Mouse (Mus musculus): ENCODE measurements around the gene Mrgprb1. TPM values are rescaled to one million over a fixed set of nuclear protein-coding genes. Genes with fewer than 3 reads are reported as not detected.
A peak's percentile ranks its signal among the peaks of the same experiment; 100 is the strongest.
"Not testable (repeated sequence)": the region's sequence is repeated elsewhere in the genome, so short reads cannot be mapped to it uniquely, and the experiment has no call there.

Mrgprb1 gene
- total RNA-seq (2012; rRNA removed): 1.1 TPM in 1 of 2 replicates, not detected in the other

GRCm38 (mm10) chr7:48456242-48456641 lies at the start of gene Mrgprb1:
Gene Mrgprb1, minus strand, starts transcription at chr7:48456342.
- Histone ChIP-seq H3K27ac (ENCODE audit: insufficient read depth, low read depth, low read length, poor library complexity, severe bottlenecking) (no peak within 1 kb of the TSS), H3K4me1 (ENCODE audit: control insufficient read depth in 2 of 2, insufficient read depth in 2 of 2, low read length in 2 of 2, poor library complexity in 1 of 2) (no peaks in the 10 kb centered on the region), H3K36me3 (ENCODE audit: control insufficient read depth, insufficient read depth, low read length, poor library complexity, severe bottlenecking) (no peaks in the 10 kb centered on the region), H3K9ac (ENCODE audit: insufficient read depth, low read depth, low read length, poor library complexity, severe bottlenecking) (no peak within 1 kb of the TSS), H3K4me3 (ENCODE audit: insufficient read depth in 1 of 2, low read depth in 1 of 2, low read length in 2 of 2, poor library complexity in 1 of 2, severe bottlenecking in 1 of 2) (no peak within 1 kb of the TSS), H3K9me3 (ENCODE audit: control insufficient read depth, insufficient read depth, low read depth, low read length) (no peaks in the 10 kb centered on the region)
- no peak for TF ChIP-seq HCFC1 (IDR thresholded peaks at IDR 0.05; ENCODE audit: borderline replicate concordance, insufficient read depth, low read length)
- no peak for TF ChIP-seq MAFK (IDR thresholded peaks at IDR 0.05; ENCODE audit: insufficient read depth, low read depth, low read length)
- no peak for TF ChIP-seq ZNF384 (IDR thresholded peaks at IDR 0.05; ENCODE audit: low read depth, low read length)
- TF ChIP-seq CHD2 (IDR thresholded peaks at IDR 0.05; ENCODE audit: low read depth, low read length): no peak
- TF ChIP-seq ZC3H11A (IDR thresholded peaks at IDR 0.05; ENCODE audit: borderline replicate concordance, low read depth, low read length): no peak
- in situ Hi-C loops (cut with MboI; ENCODE audit: low sequenced_read_pairs in 2 of 2, unreplicated experiment in 2 of 2): no loop called here
- no peak for DNase-seq (ENCODE audit: low read depth, low spot score)

GRCm38 (mm10) chr7:48499221-48499620 lies 43.1 kb upstream of the Mrgprb1 start, which contains the start of gene Mrgprx2:
Gene Mrgprx2, minus strand, starts transcription at chr7:48499321.
- Histone ChIP-seq H3K9me3 (ENCODE audit: control insufficient read depth, insufficient read depth, low read depth, low read length) (no peaks in the 10 kb centered on the region), H3K4me1 (ENCODE audit: control insufficient read depth in 2 of 2, insufficient read depth in 2 of 2, low read length in 2 of 2, poor library complexity in 1 of 2) (no peaks in the 10 kb centered on the region), H3K4me3 (ENCODE audit: insufficient read depth in 1 of 2, low read depth in 1 of 2, low read length in 2 of 2, poor library complexity in 1 of 2, severe bottlenecking in 1 of 2) (no peak within 1 kb of the TSS), H3K27ac (ENCODE audit: insufficient read depth, low read depth, low read length, poor library complexity, severe bottlenecking) (no peak within 1 kb of the TSS), H3K9ac (ENCODE audit: insufficient read depth, low read depth, low read length, poor library complexity, severe bottlenecking) (no peak within 1 kb of the TSS), H3K36me3 (ENCODE audit: control insufficient read depth, insufficient read depth, low read length, poor library complexity, severe bottlenecking) (no peaks in the 10 kb centered on the region)
- in situ Hi-C loops (cut with MboI; ENCODE audit: low sequenced_read_pairs in 2 of 2, unreplicated experiment in 2 of 2): no loop called here
- DNase-seq (ENCODE audit: low read depth, low spot score): no peak
- TF ChIP-seq MAFK (IDR thresholded peaks at IDR 0.05; ENCODE audit: insufficient read depth, low read depth, low read length) (no peak), ZNF384 (IDR thresholded peaks at IDR 0.05; ENCODE audit: low read depth, low read length) (no peak), ZC3H11A (IDR thresholded peaks at IDR 0.05; ENCODE audit: borderline replicate concordance, low read depth, low read length) (no peak), CHD2 (IDR thresholded peaks at IDR 0.05; ENCODE audit: low read depth, low read length) (no peak), HCFC1 (IDR thresholded peaks at IDR 0.05; ENCODE audit: borderline replicate concordance, insufficient read depth, low read length) (no peak)

GRCm38 (mm10) chr7:48436581-48436980 lies 19.6 kb downstream of the Mrgprb1 start:
- H3K4me1 ChIP-seq (ENCODE audit: control insufficient read depth in 2 of 2, insufficient read depth in 2 of 2, low read length in 2 of 2, poor library complexity in 1 of 2): no peaks in the 10 kb centered on the region
- DNase-seq (ENCODE audit: low read depth, low spot score): no peak
- H3K36me3 ChIP-seq (ENCODE audit: control insufficient read depth, insufficient read depth, low read length, poor library complexity, severe bottlenecking): no peaks in the 10 kb centered on the region
- TF ChIP-seq MAFK (IDR thresholded peaks at IDR 0.05; ENCODE audit: insufficient read depth, low read depth, low read length) (no peak), HCFC1 (IDR thresholded peaks at IDR 0.05; ENCODE audit: borderline replicate concordance, insufficient read depth, low read length) (no peak), CHD2 (IDR thresholded peaks at IDR 0.05; ENCODE audit: low read depth, low read length) (no peak), ZC3H11A (IDR thresholded peaks at IDR 0.05; ENCODE audit: borderline replicate concordance, low read depth, low read length) (no peak), ZNF384 (IDR thresholded peaks at IDR 0.05; ENCODE audit: low read depth, low read length) (no peak)
- in situ Hi-C loops (cut with MboI; ENCODE audit: low sequenced_read_pairs in 2 of 2, unreplicated experiment in 2 of 2): no loop called here
- no peaks in the 10 kb centered on the region for H3K9me3 ChIP-seq (ENCODE audit: control insufficient read depth, insufficient read depth, low read depth, low read length)
- H3K9ac ChIP-seq (ENCODE audit: insufficient read depth, low read depth, low read length, poor library complexity, severe bottlenecking): no peak overlapping the region
- H3K4me3 ChIP-seq (ENCODE audit: insufficient read depth in 1 of 2, low read depth in 1 of 2, low read length in 2 of 2, poor library complexity in 1 of 2, severe bottlenecking in 1 of 2): no peak overlapping the region
- no peak overlapping the region; the same call in 1 of the 2 replicates for H3K27ac ChIP-seq (ENCODE audit: insufficient read depth, low read depth, low read length, poor library complexity, severe bottlenecking)

GRCm38 (mm10) chr7:48435936-48436335 lies 20.2 kb downstream of the Mrgprb1 start:
- H3K4me1 ChIP-seq (ENCODE audit: control insufficient read depth in 2 of 2, insufficient read depth in 2 of 2, low read length in 2 of 2, poor library complexity in 1 of 2); H3K9me3 ChIP-seq (ENCODE audit: control insufficient read depth, insufficient read depth, low read depth, low read length); H3K36me3 ChIP-seq (ENCODE audit: control insufficient read depth, insufficient read depth, low read length, poor library complexity, severe bottlenecking); DNase-seq (ENCODE audit: low read depth, low spot score); H3K4me3 ChIP-seq (ENCODE audit: insufficient read depth in 1 of 2, low read depth in 1 of 2, low read length in 2 of 2, poor library complexity in 1 of 2, severe bottlenecking in 1 of 2); in situ Hi-C loops (cut with MboI; ENCODE audit: low sequenced_read_pairs in 2 of 2, unreplicated experiment in 2 of 2); H3K9ac ChIP-seq (ENCODE audit: insufficient read depth, low read depth, low read length, poor library complexity, severe bottlenecking): not testable (repeated sequence)
- H3K27ac ChIP-seq (ENCODE audit: insufficient read depth, low read depth, low read length, poor library complexity, severe bottlenecking): peak overlapping the region; percentile 22; the same call in 1 of the 2 replicates

Other genes with a start within 250 kb of the Mrgprb1 start
- not detected in 2 replicates for gene Mrgprb8, start 67.8 kb downstream of the Mrgprb1 start, total RNA-seq (2012; rRNA removed)
- 0.48 and 0.67 TPM in 2 replicates for gene Mrgprx2, start 43.0 kb upstream of the Mrgprb1 start, total RNA-seq (2012; rRNA removed)
- gene Mrgprb2, start 101.7 kb upstream of the Mrgprb1 start, total RNA-seq (2012; rRNA removed): not detected in 2 replicates
- not detected in 2 replicates for gene Mrgprb3, start 187.5 kb upstream of the Mrgprb1 start, total RNA-seq (2012; rRNA removed)

All from ES-E14 (cell line).